Mouse (Mus musculus): ENCODE data around the gene Acox3.

GRCm38 (mm10) chr5:35562616-35563015 lies 20.2 kb upstream of the Acox3 start:
- no peak for TF ChIP-seq TAL1 (IDR thresholded peaks at IDR 0.05; ENCODE audit: low read length)
- TF ChIP-seq GATA1 (IDR thresholded peaks at IDR 0.05; ENCODE audit: low read length), result no peak

All from erythroblast, embryonic 14.5 days (primary cell).